Mouse (Mus musculus) lung, embryonic 15.5 days (tissue): ENCODE measurements at regions not wholly inside any gene's neighbourhood (a gene's known extent, or its start where the extent isn't known, plus 50 kb on each side); places are given as distances from the start of the nearest gene placed in this dataset.

ENCODE experiments used
- ATAC-seq: fragments of 200-750 bp; cut with Nextera tagmentation; 2 replicates; pipeline ENCODE4 v1.8.0; 2017; ENCODE audit warnings: moderate number of reproducible peaks, borderline replicate concordance; ENCODE audit not compliant: low FRiP score, low TSS enrichment; ENCODE audit errors: extremely low read depth
- H3K27ac ChIP-seq: fragments of 300-500 bp; sonication (generic); 2 replicates; pipeline ENCODE4 v1.5.1; 2015; ENCODE audit warnings: moderate library complexity, mild to moderate bottlenecking, inconsistent platforms
- H3K27me3 ChIP-seq: fragments of 300-500 bp; sonication (generic); 2 replicates; pipeline ENCODE4 v1.6.1; 2015; ENCODE audit warnings: inconsistent platforms
- H3K36me3 ChIP-seq: fragments of 300-500 bp; sonication (generic); 2 replicates; pipeline ENCODE4 v1.6.1; 2015; ENCODE audit warnings: inconsistent platforms
- H3K4me1 ChIP-seq: fragments of 300-500 bp; sonication (generic); 2 replicates; pipeline ENCODE4 v1.6.1; 2015; ENCODE audit warnings: inconsistent platforms
- H3K4me2 ChIP-seq: fragments of 300-500 bp; sonication (generic); 2 replicates; pipeline ENCODE4 v1.6.1; 2015; ENCODE audit warnings: inconsistent platforms, mild to moderate bottlenecking, moderate library complexity
- H3K4me3 ChIP-seq: fragments of 300-500 bp; sonication (generic); 2 replicates; pipeline ENCODE4 v1.5.1; 2015; ENCODE audit warnings: mild to moderate bottlenecking, inconsistent platforms
- H3K9ac ChIP-seq: fragments of 300-500 bp; sonication (generic); 2 replicates; pipeline ENCODE4 v1.6.1; 2015; ENCODE audit warnings: inconsistent platforms
- H3K9me3 ChIP-seq: fragments of 300-500 bp; sonication (generic); 2 replicates; pipeline ENCODE4 v1.6.1; 2016; ENCODE audit warnings: inconsistent platforms
- WGBS: fragments of 180-500 bp; shearing (Covaris S2); methylation state at CpG from one replicate; pipeline ENCODE4 v1.1.7; 2015; 5-methylcytosine and 5-hydroxymethylcytosine counted together

- H3K4me1 ChIP-seq: peaks cover 3% of the 10 kb centered on the region; the same call in 1 of the 2 replicates
- H3K27ac ChIP-seq: no peak overlapping the region
- H3K4me2 ChIP-seq: no peak overlapping the region
- H3K9me3 ChIP-seq: no peaks in the 10 kb centered on the region
- H3K9ac ChIP-seq: no peak overlapping the region
- 94% methylated on average over 14 of the region's 14 CpGs for WGBS
- no peaks in the 10 kb centered on the region for H3K27me3 ChIP-seq
- H3K36me3 ChIP-seq: no peaks in the 10 kb centered on the region
- H3K4me3 ChIP-seq: no peak overlapping the region
- ATAC-seq: no peak
Measured at GRCm38 (mm10) chr7:74719321-74719720, 164.7 kb upstream of the Slco3a1 start.

- 63% methylated on average over 7 of the region's 7 CpGs for WGBS
- Histone ChIP-seq H3K4me3 (no peak overlapping the region), H3K36me3 (no peaks in the 10 kb centered on the region), H3K27ac (no peak overlapping the region), H3K9me3 (no peaks in the 10 kb centered on the region), H3K27me3 (no peaks in the 10 kb centered on the region), H3K9ac (no peak overlapping the region), H3K4me2 (no peak overlapping the region), H3K4me1 (no peaks in the 10 kb centered on the region)
- no peak for ATAC-seq
Measured at GRCm38 (mm10) chr7:74709993-74710581, 155.5 kb upstream of the Slco3a1 start.

- Histone ChIP-seq H3K4me3 (no peak overlapping the region), H3K4me1 (no peaks in the 10 kb centered on the region), H3K27ac (no peak overlapping the region), H3K9me3 (no peaks in the 10 kb centered on the region), H3K4me2 (no peak overlapping the region), H3K27me3 (no peaks in the 10 kb centered on the region), H3K9ac (no peak overlapping the region), H3K36me3 (no peaks in the 10 kb centered on the region)
- WGBS: 40% methylated on average over 5 of the region's 5 CpGs
- no peak for ATAC-seq
Measured at GRCm38 (mm10) chr7:74709006-74709405, 154.4 kb upstream of the Slco3a1 start.

- no peaks in the 10 kb centered on the region for H3K4me1 ChIP-seq
- no peak overlapping the region for H3K9ac ChIP-seq
- H3K4me2 ChIP-seq: no peak overlapping the region
- H3K27me3 ChIP-seq: no peaks in the 10 kb centered on the region
- H3K27ac ChIP-seq: no peak overlapping the region
- 68% methylated on average over 4 of the region's 4 CpGs for WGBS
- H3K36me3 ChIP-seq: no peaks in the 10 kb centered on the region
- H3K9me3 ChIP-seq: no peaks in the 10 kb centered on the region
- ATAC-seq: no peak
- no peak overlapping the region for H3K4me3 ChIP-seq
Measured at GRCm38 (mm10) chr7:74703533-74703932, 149.0 kb upstream of the Slco3a1 start.

GRCm38 (mm10) chr7:74697794-74698354, 143.3 kb upstream of the Slco3a1 start:
- H3K4me1 ChIP-seq: no peaks in the 10 kb centered on the region
- no peak overlapping the region for H3K27ac ChIP-seq
- H3K9ac ChIP-seq: no peak overlapping the region
- no peak overlapping the region for H3K4me3 ChIP-seq
- ATAC-seq: no peak
- H3K9me3 ChIP-seq: no peaks in the 10 kb centered on the region
- H3K36me3 ChIP-seq: no peaks in the 10 kb centered on the region
- H3K27me3 ChIP-seq: no peaks in the 10 kb centered on the region
- H3K4me2 ChIP-seq: no peak overlapping the region
- 76% methylated on average over 3 of the region's 3 CpGs for WGBS

GRCm38 (mm10) chr7:74696286-74696685, 141.7 kb upstream of the Slco3a1 start:
- Histone ChIP-seq H3K27me3 (no peaks in the 10 kb centered on the region), H3K36me3 (no peaks in the 10 kb centered on the region), H3K4me1 (no peaks in the 10 kb centered on the region), H3K27ac (no peak overlapping the region), H3K4me3 (no peak overlapping the region), H3K9me3 (no peaks in the 10 kb centered on the region), H3K9ac (no peak overlapping the region), H3K4me2 (no peak overlapping the region)
- 89% methylated on average over 4 of the region's 4 CpGs for WGBS
- ATAC-seq: no peak

- H3K36me3 ChIP-seq: no peaks in the 10 kb centered on the region
- no peaks in the 10 kb centered on the region for H3K4me1 ChIP-seq
- H3K4me3 ChIP-seq: no peak overlapping the region
- no peak overlapping the region for H3K9ac ChIP-seq
- no peaks in the 10 kb centered on the region for H3K27me3 ChIP-seq
- H3K4me2 ChIP-seq: no peak overlapping the region
- no peak overlapping the region for H3K27ac ChIP-seq
- no peak for ATAC-seq
- no peaks in the 10 kb centered on the region for H3K9me3 ChIP-seq
- WGBS: 49% methylated on average over 3 of the region's 3 CpGs
Measured at GRCm38 (mm10) chr7:74693049-74693448, 138.5 kb upstream of the Slco3a1 start.

GRCm38 (mm10) chr7:74690706-74691105, 136.1 kb upstream of the Slco3a1 start:
- H3K4me3 ChIP-seq: no peak overlapping the region
- H3K4me1 ChIP-seq: no peaks in the 10 kb centered on the region
- H3K4me2 ChIP-seq: no peak overlapping the region
- no peaks in the 10 kb centered on the region for H3K36me3 ChIP-seq
- H3K9me3 ChIP-seq: no peaks in the 10 kb centered on the region
- H3K27ac ChIP-seq: no peak overlapping the region
- ATAC-seq: no peak
- no peak overlapping the region for H3K9ac ChIP-seq
- no peaks in the 10 kb centered on the region for H3K27me3 ChIP-seq

GRCm38 (mm10) chr7:74688116-74688702, 133.6 kb upstream of the Slco3a1 start:
- H3K4me1 ChIP-seq: no peaks in the 10 kb centered on the region
- WGBS: 87% methylated on average over 7 of the region's 7 CpGs
- no peak for ATAC-seq

GRCm38 (mm10) chr7:74687303-74688115, 132.9 kb upstream of the Slco3a1 start:
- Histone ChIP-seq H3K9me3 (no peaks in the 10 kb centered on the region), H3K4me3 (no peak overlapping the region), H3K27me3 (no peaks in the 10 kb centered on the region), H3K4me2 (no peak overlapping the region), H3K27ac (no peak overlapping the region), H3K9ac (no peak overlapping the region), H3K4me1 (no peaks in the 10 kb centered on the region), H3K36me3 (no peaks in the 10 kb centered on the region)
- 61% methylated on average over 13 of the region's 13 CpGs for WGBS
- ATAC-seq: no peak

More at GRCm38 (mm10) chr7:74688116-74688702, 133.6 kb upstream of the Slco3a1 start:
- H3K27ac ChIP-seq: no peak overlapping the region
- no peak overlapping the region for H3K4me3 ChIP-seq
- H3K36me3 ChIP-seq: no peaks in the 10 kb centered on the region
- no peak overlapping the region for H3K4me2 ChIP-seq
- H3K27me3 ChIP-seq: no peaks in the 10 kb centered on the region
- H3K9ac ChIP-seq: no peak overlapping the region
- H3K9me3 ChIP-seq: no peaks in the 10 kb centered on the region

GRCm38 (mm10) chr7:74683979-74684378, 129.4 kb upstream of the Slco3a1 start:
- Histone ChIP-seq H3K27ac (no peak overlapping the region), H3K9me3 (no peaks in the 10 kb centered on the region), H3K36me3 (no peaks in the 10 kb centered on the region), H3K9ac (no peak overlapping the region), H3K4me3 (no peak overlapping the region), H3K27me3 (no peaks in the 10 kb centered on the region), H3K4me1 (no peaks in the 10 kb centered on the region), H3K4me2 (no peak overlapping the region)
- ATAC-seq: no peak
- WGBS: 51% methylated on average over 2 of the region's 2 CpGs
